Mouse (Mus musculus) B cell, adult 2 months (primary cell): ENCODE results near the gene Gm10944.

Experiments
- DNase-seq, 2 experiments: peaks; one replicate each; pipeline ENCODE4 v3.0.0; 2022

Gm10944 gene

DNA sequence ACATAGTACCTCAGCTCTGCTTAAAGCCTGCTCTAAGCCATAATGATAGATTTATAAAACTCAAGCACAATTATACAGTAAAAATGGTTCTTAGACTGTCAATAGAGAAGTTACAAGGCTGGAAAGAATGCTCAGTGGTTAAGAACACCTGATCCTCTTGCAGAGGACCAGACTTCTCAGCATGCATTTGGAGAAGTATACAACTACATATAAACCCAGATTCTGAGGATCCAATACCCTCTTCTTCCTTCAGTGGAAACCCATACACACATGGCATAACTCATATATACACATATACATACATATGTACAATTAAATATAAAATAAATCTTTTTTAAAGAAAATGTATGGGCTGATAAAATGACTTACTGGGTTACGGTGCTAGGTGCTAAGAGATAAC, at the start of gene Gm10944:
Gene Gm10944, plus strand, starts transcription at position 301 of the 400 bp plus-strand sequence.
- DNase-seq: no peak

DNA sequence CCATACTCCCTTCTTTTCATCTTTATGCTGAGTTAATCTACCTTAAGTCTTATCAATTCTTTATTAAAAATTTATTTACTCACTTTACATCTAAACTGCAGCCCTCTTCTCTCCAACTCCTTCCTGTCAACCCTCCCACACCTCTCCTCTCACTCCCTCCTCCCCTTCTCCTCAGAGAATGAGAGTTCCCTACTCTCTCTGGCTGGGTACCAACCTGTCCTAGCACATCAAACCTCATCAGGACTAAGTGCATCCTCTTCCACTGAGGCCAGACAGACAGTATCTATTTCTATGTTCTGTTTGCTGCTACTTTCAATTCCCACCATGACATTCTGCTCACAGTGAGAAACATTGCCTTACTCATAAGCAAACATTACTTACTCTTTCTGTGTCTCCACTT, 25.2 kb upstream of the Gm10944 start:
- DNase-seq: no peak

DNA sequence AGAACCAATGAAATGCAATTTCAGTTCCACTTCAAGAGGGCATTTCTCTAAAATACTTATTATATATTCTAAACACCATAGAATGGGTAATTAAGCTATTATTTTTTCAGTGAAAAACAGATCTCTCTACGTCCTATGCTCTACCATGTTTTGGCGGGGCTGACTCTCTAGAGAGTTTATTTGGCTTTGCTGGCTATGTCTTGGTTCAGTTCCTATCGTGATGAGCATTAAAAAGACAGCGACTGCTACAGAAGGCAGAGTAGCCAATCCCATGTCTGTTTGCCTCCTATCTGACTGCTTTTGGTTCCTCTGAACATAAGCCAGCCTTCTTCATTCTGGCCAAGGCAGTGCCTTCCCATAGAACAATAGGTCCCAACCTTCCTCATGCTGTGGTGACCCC, 24.5 kb upstream of the Gm10944 start:
- DNase-seq: no peak

DNA sequence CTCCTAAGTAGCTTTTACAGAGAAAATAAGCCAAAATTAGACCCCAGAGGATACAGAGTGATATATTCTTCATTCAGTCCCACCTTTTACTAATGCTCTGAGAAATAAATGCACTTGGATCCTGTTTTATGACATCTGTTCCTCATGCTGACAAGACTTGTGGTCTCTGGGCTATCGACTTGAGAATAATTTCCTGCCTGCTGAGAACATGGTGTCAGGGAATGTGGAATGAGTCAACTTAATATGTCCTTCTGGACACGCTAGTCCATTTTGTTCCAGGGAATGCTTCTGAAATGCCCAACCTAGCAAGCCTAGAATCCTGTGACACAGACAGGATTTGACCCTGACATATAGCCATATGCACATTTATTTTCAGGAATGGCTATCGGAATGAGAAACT, 22.0 kb upstream of the Gm10944 start:
- no peak for DNase-seq

DNA sequence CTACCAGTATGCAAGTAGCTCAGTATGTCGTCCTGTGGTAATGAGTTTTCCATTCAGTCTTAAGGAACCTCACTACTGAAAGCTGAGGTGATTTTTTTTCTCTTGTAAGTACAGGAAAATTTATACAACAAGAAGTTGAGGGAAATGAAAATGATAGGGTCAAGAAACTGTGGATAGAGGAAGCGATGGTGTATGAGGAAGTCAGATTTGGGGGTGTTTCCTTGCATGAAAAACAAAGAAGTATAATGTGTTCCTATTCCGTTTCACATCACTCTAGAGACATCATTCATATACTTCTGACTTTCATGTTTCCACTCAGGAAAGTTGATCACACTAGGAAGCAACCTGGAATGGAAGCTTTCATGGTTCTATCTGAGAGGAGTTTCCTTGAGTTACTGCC, 21.2 kb upstream of the Gm10944 start:
- no peak for DNase-seq

DNA sequence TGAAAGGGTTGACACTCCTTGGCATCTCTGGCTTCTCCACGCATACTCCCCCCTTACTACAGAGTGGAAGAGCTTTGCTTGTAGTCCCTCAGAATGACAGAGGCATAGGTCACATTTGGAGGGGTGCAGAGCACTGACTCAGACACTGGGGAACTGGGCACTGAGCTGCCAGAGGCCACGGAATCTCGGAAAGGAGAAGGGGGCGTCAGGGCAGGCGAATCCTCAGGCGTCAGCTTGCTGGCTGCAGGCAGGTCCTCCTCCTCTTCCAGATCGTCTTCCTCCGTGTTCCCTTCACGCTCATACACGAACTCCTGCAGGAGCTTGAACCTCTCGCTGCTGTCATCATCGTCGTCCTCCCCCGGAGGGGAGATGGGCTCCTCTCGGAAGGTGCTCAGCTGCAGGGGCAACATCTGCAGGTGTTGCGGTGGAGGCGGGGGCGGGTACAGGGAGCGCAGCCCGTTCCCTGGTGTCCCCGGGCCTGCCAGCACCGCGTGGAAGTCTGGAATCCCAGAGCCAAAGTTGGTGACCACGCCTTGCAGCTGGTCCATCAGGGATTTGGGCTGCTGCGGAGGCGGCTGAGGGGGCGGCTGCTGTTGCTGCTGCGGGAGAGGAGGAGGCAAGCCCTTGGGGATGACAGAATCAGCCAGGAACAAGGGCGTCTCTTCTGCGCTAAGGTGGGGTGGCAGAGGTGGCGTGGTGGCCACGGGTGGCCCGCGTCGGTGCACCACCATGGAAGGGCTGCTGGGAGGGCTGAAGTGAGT, 7.9 kb downstream of the Gm10944 start:
- DNase-seq: no peak

DNA sequence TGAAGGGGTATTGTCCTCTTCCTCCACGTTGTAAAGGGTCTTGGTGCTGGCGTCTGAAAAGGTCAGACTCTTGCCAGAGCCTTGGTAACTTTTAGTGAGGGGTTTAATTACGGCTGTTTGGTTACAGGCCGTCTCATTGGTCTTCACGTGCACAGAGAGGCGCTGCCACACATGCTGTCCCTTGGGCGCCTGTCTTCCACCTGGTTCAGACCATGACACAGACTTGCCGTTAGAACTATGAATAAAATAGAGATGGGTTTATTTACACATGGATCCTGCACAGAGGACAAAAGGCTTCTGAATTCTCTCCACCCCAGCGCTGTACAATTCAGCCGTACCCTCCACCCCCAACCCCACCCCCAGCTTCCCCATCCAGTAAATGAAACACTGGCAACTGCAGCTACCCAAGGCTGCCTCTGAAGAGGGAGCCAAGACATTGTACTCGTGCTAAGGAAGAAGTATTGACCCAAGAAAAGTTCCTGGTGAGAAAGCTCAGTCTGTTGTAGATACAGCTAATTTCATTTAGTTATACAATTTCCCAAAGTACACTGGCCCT, 8.6 kb downstream of the Gm10944 start:
- DNase-seq: no peak

DNA sequence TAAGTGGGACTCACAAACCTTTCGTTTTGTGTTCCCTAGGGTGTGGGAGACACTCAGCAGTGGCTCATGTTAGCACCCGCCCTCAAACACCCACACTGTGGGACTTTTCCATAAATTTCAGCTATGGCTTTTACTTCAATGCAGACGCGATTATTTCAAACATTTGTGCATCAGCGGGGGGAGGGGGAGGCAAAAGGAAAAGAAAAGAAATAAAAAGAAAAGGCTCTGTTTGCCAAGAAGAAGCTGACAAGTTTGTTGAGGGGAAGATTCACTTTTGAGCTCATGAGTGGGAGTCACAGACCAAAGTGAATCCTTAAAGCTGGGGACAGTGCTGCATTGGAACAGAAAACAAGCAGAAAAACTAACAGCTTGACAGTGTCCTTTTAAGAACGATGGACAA, 16.3 kb downstream of the Gm10944 start:
- DNase-seq: no peak

DNA sequence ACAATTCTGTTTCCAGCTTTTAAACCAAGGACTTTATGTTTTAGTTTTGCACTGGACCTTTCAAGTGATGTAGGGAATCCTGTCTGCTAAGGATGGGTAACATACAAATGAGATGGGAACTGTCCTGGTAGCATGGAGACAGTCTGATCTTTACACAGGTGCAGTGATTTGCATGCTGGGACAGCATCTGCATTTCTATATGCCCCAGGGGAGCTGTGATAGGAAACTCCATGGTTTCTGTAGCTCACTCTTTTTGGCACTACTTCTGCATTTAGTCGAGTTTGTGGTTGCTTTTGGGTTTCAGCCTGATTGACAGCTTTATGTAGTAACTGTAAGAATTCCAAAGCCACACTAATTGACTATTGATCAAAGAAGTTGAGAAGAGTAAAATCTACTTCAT, 19.8 kb downstream of the Gm10944 start:
- DNase-seq: no peak

DNA sequence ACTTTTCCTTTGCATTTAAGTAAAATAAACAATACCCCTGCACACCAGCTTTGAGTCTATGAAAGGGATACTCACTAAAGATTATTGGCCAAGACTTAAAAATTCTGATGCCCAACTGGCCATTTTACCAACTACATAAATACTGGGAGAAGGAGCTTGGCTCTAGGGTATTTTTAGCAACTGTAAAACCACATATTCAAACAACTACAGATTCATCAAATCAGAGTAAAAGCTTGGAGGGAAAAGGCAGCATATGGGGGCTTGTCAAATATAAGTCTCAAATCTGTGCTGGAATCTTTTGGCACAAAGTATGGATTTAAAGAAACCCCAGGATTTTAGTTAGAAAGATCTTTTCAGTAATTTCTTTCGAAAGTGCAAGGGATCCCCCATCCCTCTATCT, 20.2 kb downstream of the Gm10944 start:
- DNase-seq: no peak

DNA sequence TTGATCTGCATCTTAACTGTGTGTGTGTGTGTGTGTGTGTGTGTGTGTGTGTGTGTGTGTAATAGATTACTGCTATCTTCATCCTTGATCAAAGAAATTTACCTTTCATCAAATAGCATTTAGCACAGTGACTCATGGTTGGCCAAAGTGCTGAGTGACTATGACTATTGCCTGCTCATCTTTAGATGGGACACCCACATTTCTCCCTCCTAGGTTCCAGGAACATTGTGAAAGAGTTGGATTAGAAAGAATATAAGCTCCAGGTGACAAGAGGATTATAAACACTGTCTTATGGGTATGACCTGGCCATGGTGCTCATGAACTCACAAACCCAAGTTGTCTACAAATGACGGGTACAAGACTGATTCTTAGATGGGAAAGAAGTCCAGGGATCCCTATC, 26.9 kb downstream of the Gm10944 start:
- no peak for DNase-seq

DNA sequence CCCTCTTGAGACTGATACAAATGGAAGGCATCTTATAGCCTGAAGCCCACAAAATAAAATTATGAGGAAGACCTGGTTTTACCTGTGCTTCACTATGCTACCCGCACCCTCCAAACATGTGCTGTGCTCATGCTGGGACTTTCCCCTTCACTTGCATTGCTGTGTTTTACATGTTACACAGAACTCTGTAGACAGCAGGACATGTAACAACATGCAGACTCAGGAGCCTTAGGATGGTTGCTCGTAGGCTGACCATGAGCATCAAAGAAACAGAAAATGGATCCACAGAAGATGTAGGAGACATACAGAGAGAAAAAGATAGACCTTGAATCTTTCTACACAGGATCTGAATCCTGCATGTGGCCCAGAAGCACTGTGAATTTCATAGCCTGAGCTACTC, 29.2 kb downstream of the Gm10944 start:
- DNase-seq: no peak

DNA sequence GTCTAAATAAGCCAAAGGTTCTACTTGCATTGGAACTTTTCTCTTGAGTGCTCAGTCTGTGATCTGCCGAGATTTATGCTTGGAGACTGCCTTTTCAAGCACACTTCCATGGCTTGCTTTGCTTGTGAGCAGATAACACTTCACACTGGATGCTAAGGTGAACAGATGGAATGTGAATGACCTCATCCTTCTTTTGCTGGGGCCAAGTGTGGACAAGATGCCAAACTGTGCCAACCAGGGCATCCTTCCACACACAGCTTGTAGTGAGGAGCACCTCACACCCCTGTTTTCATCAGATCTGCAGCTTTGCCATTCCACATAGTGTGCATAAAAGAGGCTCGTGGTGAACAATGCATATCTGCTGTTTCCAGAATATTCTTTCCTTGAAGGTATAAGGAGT, 29.7 kb downstream of the Gm10944 start:
- no peak for DNase-seq

DNA sequence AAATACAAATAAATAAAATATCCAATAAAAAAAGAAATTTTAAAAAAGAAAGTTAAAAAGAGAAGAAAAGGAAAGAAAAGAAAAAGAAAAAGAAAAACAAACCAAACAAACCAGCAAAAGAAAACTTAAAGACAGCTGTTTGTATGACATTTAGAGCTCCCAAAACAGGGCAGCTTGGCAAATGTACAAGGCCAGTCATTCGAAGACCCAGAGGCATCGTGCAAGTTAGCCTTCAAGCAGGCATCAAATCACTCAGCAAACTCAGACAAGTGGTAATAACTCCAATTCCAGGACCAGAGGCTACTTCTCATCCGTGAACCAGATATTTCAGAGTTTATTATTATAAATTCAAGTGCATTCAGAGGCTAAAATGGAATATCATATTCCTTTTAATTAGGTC, 45.4 kb downstream of the Gm10944 start:
- DNase-seq: no peak
